Mouse (Mus musculus) spleen, adult 2 months (tissue): ENCODE measurements around the gene Serinc5.

Experiments used
- CTCF ChIP-seq: fragments of 200-500 bp; IDR thresholded peaks from 2 replicates; pipeline ENCODE4 v1.5.1; 2011; ENCODE audit warnings: mild to moderate bottlenecking, inconsistent platforms; ENCODE audit not compliant: insufficient read depth, insufficient read length, insufficient replicate concordance; ENCODE audit errors: extremely low read depth
- POLR2A ChIP-seq: fragments of 200-500 bp; IDR thresholded peaks from 2 replicates; pipeline ENCODE4 v1.6.1; 2011; ENCODE audit warnings: low read depth, low read length, inconsistent platforms

DNA sequence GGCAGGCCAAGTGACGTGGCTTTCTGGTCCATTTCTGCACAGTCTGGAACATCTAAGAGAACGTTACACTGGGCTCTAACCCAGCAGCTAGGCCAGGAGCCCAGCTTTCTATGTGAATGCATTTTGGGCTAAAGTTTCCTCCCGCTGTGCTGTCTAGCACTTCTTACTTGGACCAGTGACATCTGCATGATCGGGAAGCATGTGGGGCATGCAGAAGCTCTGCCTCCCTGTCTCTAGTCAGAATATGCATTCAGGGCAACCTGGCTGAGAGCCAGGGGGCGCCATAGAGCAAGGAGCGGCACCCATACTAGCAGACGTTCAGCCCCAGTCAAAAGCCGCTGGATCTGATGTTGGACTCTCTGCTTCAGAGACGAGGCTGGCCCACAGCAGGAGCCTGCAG, 122.4 kb downstream of the Serinc5 start:
- no peak for TF ChIP-seq POLR2A
- TF ChIP-seq CTCF: peak; percentile 79; the same call in 1 of the 2 replicates
